Mouse (Mus musculus) stomach, postnatal 0 days (tissue): ENCODE measurements at regions not wholly inside any gene's neighbourhood (a gene's known extent, or its start where the extent isn't known, plus 50 kb on each side); places are given as distances from the start of the nearest gene placed in this dataset.

ENCODE experiments used
- CTCF ChIP-seq: IDR thresholded peaks from 2 replicates; pipeline ENCODE4 v1.5.1; 2016; ENCODE audit warnings: antibody characterized with exemption, low read depth, mild to moderate bottlenecking, moderate library complexity
- EP300 ChIP-seq: optimal IDR thresholded peaks from 2 replicates; pipeline ENCODE3; 2016; ENCODE audit warnings: antibody characterized with exemption

GRCm38 (mm10) chr1:111754263-111754857 is 110.4 kb downstream of the Dsel start:
- TF ChIP-seq CTCF (no peak), EP300 (no peak)
